Mouse (Mus musculus) thymus, adult 18-20 months (tissue): ENCODE data around the gene Mrs2.
A peak's percentile ranks its signal among the peaks of the same experiment; 100 is the strongest.

Source experiments
- DNase-seq, 2 experiments: peaks; one replicate each; pipeline ENCODE4 v3.0.0; 2022; ENCODE audit warnings: mixed read lengths in 2 of 2

Gene Mrs2

GRCm38 (mm10) chr13:25019793-25020539 is at the start of gene Mrs2:
TSS of gene Mrs2 (minus strand) at chr13:25020379.
- DNase-seq, result peak; percentile 77 to 81

GRCm38 (mm10) chr13:25069765-25070164 is 49.6 kb upstream of the Mrs2 start:
- DNase-seq, result no peak

- no peak for DNase-seq
Measured at GRCm38 (mm10) chr13:25067183-25067582, 47.0 kb upstream of the Mrs2 start.

- no peak for DNase-seq
Measured at GRCm38 (mm10) chr13:25066659-25067058, 46.5 kb upstream of the Mrs2 start.

GRCm38 (mm10) chr13:25055873-25056667 is 35.9 kb upstream of the Mrs2 start, which contains the start of gene Dcdc2a:
TSS of gene Dcdc2a (plus strand) at chr13:25056004.
- peak in 1 of 2 experiments; percentile 3 for DNase-seq

GRCm38 (mm10) chr13:25055111-25055554 is 35.0 kb upstream of the Mrs2 start:
- peak; percentile 23 to 27 for DNase-seq

GRCm38 (mm10) chr13:25052671-25053070 is 32.5 kb upstream of the Mrs2 start:
- DNase-seq, result no peak

GRCm38 (mm10) chr13:25039488-25039887 is 19.3 kb upstream of the Mrs2 start:
- DNase-seq, result no peak

GRCm38 (mm10) chr13:25027114-25027425 is 6.9 kb upstream of the Mrs2 start:
- DNase-seq, result no peak

GRCm38 (mm10) chr13:25026409-25027113 is 6.4 kb upstream of the Mrs2 start:
- no peak for DNase-seq

GRCm38 (mm10) chr13:25024655-25025054 is 4.5 kb upstream of the Mrs2 start:
- no peak for DNase-seq

- DNase-seq, result no peak
Measured at GRCm38 (mm10) chr13:25023129-25023528, 3.0 kb upstream of the Mrs2 start.

GRCm38 (mm10) chr13:25022386-25022785 is 2.2 kb upstream of the Mrs2 start:
- DNase-seq, result no peak

- DNase-seq, result no peak
Measured at GRCm38 (mm10) chr13:25020540-25020892, 337 bp upstream of the Mrs2 start.

- no peak for DNase-seq
Measured at GRCm38 (mm10) chr13:25018316-25018715, 1.9 kb downstream of the Mrs2 start.

GRCm38 (mm10) chr13:25007115-25007514 is 13.1 kb downstream of the Mrs2 start:
- no peak for DNase-seq

GRCm38 (mm10) chr13:25002965-25003364 is 17.2 kb downstream of the Mrs2 start:
- DNase-seq, result no peak

- no peak for DNase-seq
Measured at GRCm38 (mm10) chr13:24999538-24999937, 20.6 kb downstream of the Mrs2 start.

GRCm38 (mm10) chr13:24993160-24993559 is 27.0 kb downstream of the Mrs2 start:
- DNase-seq, result no peak

GRCm38 (mm10) chr13:24989006-24989405 is 31.2 kb downstream of the Mrs2 start:
- DNase-seq, result no peak

GRCm38 (mm10) chr13:24988391-24988790 is 31.8 kb downstream of the Mrs2 start:
- DNase-seq, result no peak

- DNase-seq, result no peak
Measured at GRCm38 (mm10) chr13:24985435-24985834, 34.7 kb downstream of the Mrs2 start.

GRCm38 (mm10) chr13:24981031-24981430 is 39.1 kb downstream of the Mrs2 start:
- DNase-seq, result no peak
